Mouse (Mus musculus) intestine, postnatal 0 days (tissue): ENCODE results near the gene Nifk. TPM values are rescaled to one million over a fixed set of nuclear protein-coding genes. Genes with fewer than 3 reads are reported as not detected.

ENCODE experiments used
- ATAC-seq: fragments of 200-750 bp; cut with Nextera tagmentation; 2 replicates; pipeline ENCODE4 v1.8.0; 2017; ENCODE audit warnings: mild to moderate bottlenecking, moderate TSS enrichment, moderate library complexity
- H3K27ac ChIP-seq: fragments of 300-500 bp; sonication (generic); 2 replicates; pipeline ENCODE4 v1.5.1; 2014; ENCODE audit warnings: mild to moderate bottlenecking, low read depth, low read length, moderate library complexity
- H3K27me3 ChIP-seq: fragments of 300-500 bp; sonication (generic); replicated peaks from 2 replicates; pipeline ENCODE4 v1.6.1; 2014; ENCODE audit warnings: low read length, mixed read lengths; ENCODE audit not compliant: control insufficient read depth, insufficient read depth
- H3K36me3 ChIP-seq: fragments of 300-500 bp; sonication (generic); 2 replicates; pipeline ENCODE4 v1.6.1; 2014; ENCODE audit warnings: mild to moderate bottlenecking, moderate library complexity; ENCODE audit not compliant: control insufficient read depth, insufficient read depth
- H3K4me1 ChIP-seq: fragments of 300-500 bp; sonication (generic); replicated peaks from 2 replicates; pipeline ENCODE4 v1.6.1; 2014; ENCODE audit warnings: antibody characterized with exemption, low read length, mixed read lengths; ENCODE audit not compliant: control insufficient read depth, insufficient read depth
- H3K4me2 ChIP-seq: fragments of 300-500 bp; sonication (generic); replicated peaks from 2 replicates; pipeline ENCODE4 v1.6.1; 2014; ENCODE audit warnings: low read depth, mild to moderate bottlenecking, moderate library complexity
- H3K4me3 ChIP-seq: fragments of 300-500 bp; sonication (generic); 2 replicates; pipeline ENCODE4 v1.5.1; 2014; ENCODE audit warnings: low read depth, low read length
- H3K9ac ChIP-seq: fragments of 300-500 bp; sonication (generic); 2 replicates; pipeline ENCODE4 v1.6.1; 2014; ENCODE audit warnings: mild to moderate bottlenecking, low read depth, low read length
- H3K9me3 ChIP-seq: fragments of 300-500 bp; sonication (generic); 2 replicates; pipeline ENCODE4 v1.6.1; 2016; ENCODE audit warnings: mixed run types; ENCODE audit not compliant: control insufficient read depth
- CTCF ChIP-seq: sonication (generic); IDR thresholded peaks from 2 replicates; pipeline ENCODE4 v1.5.1; 2016; ENCODE audit warnings: low read depth, mild to moderate bottlenecking, control low read depth, antibody characterized with exemption, moderate library complexity
- WGBS: fragments of 180-500 bp; shearing (Covaris S2); extraction: QIAGEN DNeasy Blood & Tissue Kit; methylation state at CpG from one replicate; pipeline ENCODE4 v1.1.7; 2014; 5-methylcytosine and 5-hydroxymethylcytosine counted together
- polyA plus RNA-seq: library from polyadenylated mRNA; unstranded; fragments of >200 nt; fragmentation: Nextera tagmentation; extraction: Ambion mirVana; gene quantifications from 2 replicates; pipeline ENCODE4 v1.2.1, GENCODE M21; 2015

The Nifk gene
- 38.0 and 41.4 TPM in 2 replicates for polyA plus RNA-seq

GRCm38 (mm10) chr1:118321661-118322201 lies at the start of gene Nifk:
Nifk (plus strand) TSS chr1:118321839.
- no peaks in the 10 kb centered on the region for H3K4me1 ChIP-seq
- H3K4me2 ChIP-seq = peak within 1 kb of the TSS; percentile 88
- H3K9ac ChIP-seq = peak within 1 kb of the TSS; percentile 92
- ATAC-seq = peak; percentile 88
- WGBS = under 1% methylated on average over 37 of the region's 37 CpGs
- peak within 1 kb of the TSS; percentile 94 for H3K4me3 ChIP-seq
- H3K36me3 ChIP-seq = peaks cover 18% of the 10 kb centered on the region
- no peak within 1 kb of the TSS; the same call in 1 of the 2 replicates for H3K27ac ChIP-seq
- peak; percentile 95 for TF ChIP-seq CTCF
- no peaks in the 10 kb centered on the region for H3K27me3 ChIP-seq
- H3K9me3 ChIP-seq = no peaks in the 10 kb centered on the region

GRCm38 (mm10) chr1:118275139-118275538 lies 46.5 kb upstream of the Nifk start:
- ATAC-seq = no peak

GRCm38 (mm10) chr1:118292291-118292690 lies 29.3 kb upstream of the Nifk start:
- no peaks in the 10 kb centered on the region for H3K36me3 ChIP-seq
- H3K4me2 ChIP-seq = no peak overlapping the region
- H3K9me3 ChIP-seq = no peaks in the 10 kb centered on the region
- ATAC-seq = no peak
- no peak overlapping the region for H3K27ac ChIP-seq
- TF ChIP-seq CTCF = no peak
- H3K4me3 ChIP-seq = no peak overlapping the region
- no peak overlapping the region for H3K9ac ChIP-seq
- WGBS = 86% methylated on average over 4 of the region's 4 CpGs
- H3K27me3 ChIP-seq = no peaks in the 10 kb centered on the region
- no peaks in the 10 kb centered on the region for H3K4me1 ChIP-seq

More at GRCm38 (mm10) chr1:118275139-118275538, 46.5 kb upstream of the Nifk start:
- H3K27me3 ChIP-seq = no peaks in the 10 kb centered on the region
- no peak overlapping the region for H3K4me3 ChIP-seq
- H3K9me3 ChIP-seq = no peaks in the 10 kb centered on the region
- H3K36me3 ChIP-seq = no peaks in the 10 kb centered on the region
- no peak overlapping the region for H3K9ac ChIP-seq
- peak; percentile 65 for TF ChIP-seq CTCF
- WGBS = 14% methylated on average over 2 of the region's 2 CpGs
- H3K27ac ChIP-seq = no peak overlapping the region
- H3K4me1 ChIP-seq = no peaks in the 10 kb centered on the region
- H3K4me2 ChIP-seq = no peak overlapping the region

GRCm38 (mm10) chr1:118294192-118294591 lies 27.4 kb upstream of the Nifk start:
- Histone ChIP-seq H3K27ac (no peak overlapping the region), H3K9ac (no peak overlapping the region), H3K27me3 (no peaks in the 10 kb centered on the region), H3K4me2 (no peak overlapping the region), H3K36me3 (peaks cover 17% of the 10 kb centered on the region; the same call in 1 of the 2 replicates), H3K4me1 (no peaks in the 10 kb centered on the region), H3K9me3 (no peaks in the 10 kb centered on the region), H3K4me3 (no peak overlapping the region)
- no peak for TF ChIP-seq CTCF
- 96% methylated on average over 3 of the region's 3 CpGs for WGBS
- ATAC-seq = no peak

- Histone ChIP-seq H3K9ac (no peak overlapping the region), H3K4me1 (no peaks in the 10 kb centered on the region), H3K4me2 (no peak overlapping the region), H3K27me3 (no peaks in the 10 kb centered on the region), H3K4me3 (no peak overlapping the region), H3K9me3 (no peaks in the 10 kb centered on the region), H3K36me3 (peaks cover 21% of the 10 kb centered on the region; the same call in 1 of the 2 replicates), H3K27ac (no peak overlapping the region)
- TF ChIP-seq CTCF = no peak
- WGBS = 73% methylated on average over 5 of the region's 5 CpGs
- ATAC-seq = no peak
Measured at GRCm38 (mm10) chr1:118294826-118295225, 26.8 kb upstream of the Nifk start.

GRCm38 (mm10) chr1:118296673-118297072 lies 25.0 kb upstream of the Nifk start:
- no peak for ATAC-seq
- Histone ChIP-seq H3K27ac (no peak overlapping the region), H3K9ac (no peak overlapping the region), H3K4me2 (no peak overlapping the region), H3K27me3 (no peaks in the 10 kb centered on the region), H3K36me3 (peaks cover 39% of the 10 kb centered on the region), H3K4me1 (no peaks in the 10 kb centered on the region), H3K9me3 (no peaks in the 10 kb centered on the region), H3K4me3 (no peak overlapping the region)
- no peak for TF ChIP-seq CTCF
- 78% methylated on average over 3 of the region's 3 CpGs for whole genome bisulfite sequencing
